Mouse (Mus musculus) megakaryocyte-erythroid progenitor cell, adult 5-6 weeks (primary cell): ENCODE measurements around the gene Grip2. TPM values are rescaled to one million over a fixed set of nuclear protein-coding genes. Genes with fewer than 3 reads are reported as not detected.
A peak's percentile ranks its signal among the peaks of the same experiment; 100 is the strongest.

Experiments
- ATAC-seq: replicated peaks from 2 replicates; pipeline ENCODE4 v1.8.0; 2016; ENCODE audit warnings: mild to moderate bottlenecking, inconsistent platforms; ENCODE audit not compliant: severe bottlenecking, poor library complexity, low FRiP score, low TSS enrichment
- total RNA-seq, 2 experiments: library from RNA; stranded (forward) in 1 of 2; stranded (reverse) in 1 of 2; fragments of 200-1000, 215-1000 nt in 1 of 2; fragments of >200 nt in 1 of 2; fragmentation: Nextera tagmentation in 1 of 2; gene quantifications; 2 replicates each; pipeline ENCODE4 v1.2.3; 2014 to 2017

Grip2 gene
- total RNA-seq, 2 experiments from 2014 or later = not detected

DNA sequence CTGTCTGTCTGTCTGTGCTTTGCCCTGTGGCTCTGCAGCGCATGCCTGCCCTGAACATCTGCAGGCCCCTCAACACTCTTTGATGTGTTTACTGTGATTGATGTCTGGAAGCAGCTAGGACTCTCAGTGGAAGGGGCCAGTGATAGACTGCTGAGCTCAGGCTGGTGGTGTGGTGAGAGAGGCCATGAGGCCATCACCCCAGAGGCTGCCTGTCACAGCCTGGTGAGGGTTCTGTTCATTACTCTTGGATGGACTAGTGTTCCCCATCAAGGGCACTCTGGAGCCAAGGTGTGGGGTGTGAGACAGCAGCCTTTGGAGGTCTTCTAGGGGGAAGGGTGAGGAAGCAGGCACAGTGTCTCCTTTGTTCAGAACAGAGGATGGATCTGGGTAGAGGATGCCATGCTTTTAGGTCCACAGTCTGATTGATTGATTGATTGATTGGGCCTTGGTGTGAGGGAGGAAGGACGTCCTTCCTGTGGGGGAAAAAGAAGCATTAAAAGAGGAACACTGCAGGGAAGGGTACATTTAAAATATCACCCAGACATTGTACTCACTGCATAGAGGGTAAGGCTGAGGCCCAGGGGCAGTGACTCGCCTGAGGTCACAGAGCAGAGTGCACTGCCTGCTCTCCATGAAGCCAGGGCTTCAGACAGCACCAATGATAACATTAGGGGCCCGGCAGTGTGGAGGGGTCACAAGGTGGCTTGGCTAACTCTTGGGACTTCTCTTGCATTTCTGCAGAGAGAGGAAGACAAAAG lies 114.8 kb downstream of the Grip2 start:
- 0 out of 2 replicates have a peak, but pooled peaks have one; percentile 17 for ATAC-seq

Other genes with a start within 250 kb of the Grip2 start
- 34.0 and 48.8 TPM in 2 replicates for gene Slc6a6, start 143.2 kb downstream of the Grip2 start, total RNA-seq (2014; fragmentation: Nextera tagmentation)
- 19.8 and 21.3 TPM in 2 replicates for gene Slc6a6, start 143.2 kb downstream of the Grip2 start, total RNA-seq (2017)
- 23.6 and 43.2 TPM in 2 replicates for gene Ccdc174, start 50.8 kb upstream of the Grip2 start, total RNA-seq (2014; fragmentation: Nextera tagmentation)
- 69.8 and 72.5 TPM in 2 replicates for gene Ccdc174, start 50.8 kb upstream of the Grip2 start, total RNA-seq (2017)
- 0.25 and 2.5 TPM in 2 replicates for gene 4930590J08Rik, start 75.6 kb upstream of the Grip2 start, total RNA-seq (2014; fragmentation: Nextera tagmentation)
- 2.7 TPM in 1 of 2 replicates, not detected in the other for gene 4930590J08Rik, start 75.6 kb upstream of the Grip2 start, total RNA-seq (2017)
- gene Fgd5, start 151.6 kb upstream of the Grip2 start, total RNA-seq (2014; fragmentation: Nextera tagmentation) = not detected in 2 replicates
- gene Fgd5, start 151.6 kb upstream of the Grip2 start, total RNA-seq (2017) = 0.34 TPM in 1 of 2 replicates, not detected in the other